Mouse (Mus musculus) natural killer cell, adult 2 months (primary cell): ENCODE data around the gene Slc25a5.

ENCODE experiments used
- DNase-seq, 2 experiments: peaks; one replicate each; pipeline ENCODE4 v3.0.0; 2022; ENCODE audit warnings: low spot score in 2 of 2

The Slc25a5 gene

DNA sequence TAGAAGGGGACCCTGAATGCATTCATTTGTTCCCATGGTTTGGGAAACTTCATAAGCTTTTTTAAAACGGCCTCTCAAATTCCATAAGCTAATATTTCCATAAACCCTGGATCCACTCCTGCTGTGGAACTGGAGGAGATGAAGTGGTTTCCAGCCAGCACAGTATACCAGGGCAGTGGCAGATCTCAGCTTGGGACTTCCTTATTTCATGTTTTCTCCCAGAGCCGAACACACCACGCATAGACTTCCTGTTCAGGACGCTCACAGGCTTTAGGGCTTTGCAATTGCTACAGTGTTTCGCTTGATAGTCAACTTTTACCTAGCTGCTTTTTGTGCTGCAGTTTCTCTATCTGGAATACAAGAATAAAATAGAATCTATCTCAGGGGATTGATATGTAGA lies 7.7 kb downstream of the Slc25a5 start:
- DNase-seq: peak in 1 of 2 experiments; percentile 1

DNA sequence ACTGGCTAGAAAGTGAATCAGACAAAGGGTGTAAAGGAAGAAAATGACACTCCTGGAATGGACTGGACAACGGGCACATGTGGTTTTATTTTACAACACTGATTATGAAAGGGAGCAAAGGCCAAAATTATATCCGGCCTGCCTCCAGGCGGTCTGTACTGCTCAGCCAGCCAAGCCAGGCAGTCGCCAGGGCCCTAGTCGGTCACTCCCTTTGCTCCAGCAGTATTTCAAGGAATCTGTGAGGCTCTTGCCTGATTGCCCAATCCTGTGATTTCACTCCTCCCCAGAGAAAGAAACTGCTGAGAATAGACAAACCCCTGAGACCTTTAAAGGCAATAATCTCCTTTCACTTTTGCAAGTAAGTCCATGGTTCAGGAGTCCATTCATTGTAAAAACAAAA lies 8.7 kb downstream of the Slc25a5 start:
- no peak for DNase-seq

DNA sequence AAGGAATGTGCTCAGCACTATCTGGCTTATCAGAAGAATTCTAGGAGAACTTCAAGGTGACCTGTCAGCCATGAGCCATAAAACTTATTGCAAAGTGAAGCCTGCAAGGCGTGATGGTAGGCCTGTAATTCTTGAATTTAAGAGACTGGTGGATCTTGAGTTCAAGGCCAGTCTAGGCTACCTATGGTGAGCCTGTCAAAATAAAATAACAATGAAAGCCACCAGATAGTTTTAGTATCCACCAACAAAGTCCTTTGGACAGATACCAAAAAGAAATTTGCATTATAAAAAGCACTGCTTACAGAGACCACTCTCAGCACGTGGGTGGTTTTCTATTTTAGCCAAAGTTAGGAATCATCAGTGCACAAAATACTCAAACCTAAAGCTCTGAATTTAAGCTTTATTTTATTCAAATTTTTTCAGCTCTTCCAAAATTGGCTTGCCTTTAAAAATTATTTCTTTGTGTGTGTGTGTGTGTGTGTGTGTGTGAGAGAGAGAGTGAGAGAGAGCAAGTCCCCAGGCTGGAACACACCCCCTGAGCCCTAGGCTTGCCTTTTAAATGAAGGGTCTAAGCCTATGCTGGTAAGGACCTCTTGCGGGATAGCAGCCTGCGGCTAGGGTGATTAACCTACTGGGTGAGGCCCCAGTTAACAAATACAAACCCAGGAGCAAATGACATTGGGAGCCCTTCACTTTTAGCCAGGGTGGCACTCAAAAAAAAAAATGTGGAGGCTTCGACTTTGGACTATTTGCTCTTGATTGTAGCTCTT lies 10.2 kb downstream of the Slc25a5 start:
- no peak for DNase-seq

DNA sequence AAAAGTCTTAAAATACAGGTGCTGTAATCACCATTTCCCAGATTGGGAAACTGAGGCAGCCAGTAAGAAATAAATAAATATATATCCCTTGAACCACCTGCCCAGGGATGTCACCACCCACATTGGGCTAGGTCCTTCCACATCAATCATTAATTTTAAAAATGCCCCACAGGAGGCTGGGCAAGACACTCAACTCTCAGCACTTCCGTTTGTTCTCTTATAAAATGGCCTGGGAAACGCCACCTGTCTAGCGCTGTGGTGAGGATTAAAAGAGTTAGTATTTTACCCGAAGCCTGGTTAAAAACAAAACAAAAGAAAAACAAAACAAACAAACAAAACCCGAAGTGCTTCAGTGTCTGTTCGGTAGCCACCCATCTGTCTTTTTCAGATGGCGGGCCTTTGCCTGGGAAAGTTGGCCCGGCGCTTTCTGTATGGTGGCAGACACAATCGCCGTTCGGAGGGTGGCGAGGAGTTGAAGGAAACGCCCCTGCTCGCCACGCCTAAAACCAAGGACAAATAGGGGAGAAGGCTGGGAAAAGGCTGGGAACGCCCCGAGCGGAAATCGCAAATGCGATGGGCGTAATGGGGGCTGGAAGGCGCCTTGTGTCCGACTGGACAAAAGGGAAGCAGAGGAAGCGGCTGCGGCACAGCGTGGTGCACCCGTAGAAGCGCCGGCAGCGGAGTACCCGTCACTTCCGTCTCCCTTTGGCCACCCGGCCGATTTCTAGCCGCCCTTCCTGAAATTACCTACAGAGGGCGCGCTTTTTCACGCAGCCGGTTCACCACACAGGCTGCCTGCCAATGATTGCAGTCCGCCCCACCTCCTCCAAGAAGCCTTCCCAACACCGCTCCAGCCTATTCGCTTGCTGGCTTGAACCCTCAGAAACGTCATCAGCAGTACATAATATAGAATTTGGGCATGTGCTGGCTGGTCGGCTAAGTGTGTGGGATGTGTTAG lies 12.2 kb downstream of the Slc25a5 start:
- DNase-seq: peak; percentile 86 to 88

DNA sequence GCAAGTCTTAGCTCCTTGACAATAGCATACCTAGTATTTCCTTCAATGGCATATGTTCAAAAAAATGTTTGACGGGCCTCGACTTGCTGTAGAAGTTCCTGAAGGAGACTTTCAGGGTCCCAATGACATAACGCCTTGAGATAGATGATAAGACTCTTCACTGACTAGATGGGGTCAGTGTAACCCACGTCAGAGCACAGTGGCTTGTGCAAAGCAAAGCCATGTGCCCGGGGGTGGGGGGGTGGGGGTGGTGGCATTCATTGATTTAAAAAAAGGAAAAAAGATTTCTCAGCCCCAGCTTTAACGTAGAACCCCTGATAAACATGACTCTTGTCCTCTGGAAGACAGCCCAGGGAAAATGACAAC lies 12.8 kb downstream of the Slc25a5 start:
- no peak for DNase-seq

DNA sequence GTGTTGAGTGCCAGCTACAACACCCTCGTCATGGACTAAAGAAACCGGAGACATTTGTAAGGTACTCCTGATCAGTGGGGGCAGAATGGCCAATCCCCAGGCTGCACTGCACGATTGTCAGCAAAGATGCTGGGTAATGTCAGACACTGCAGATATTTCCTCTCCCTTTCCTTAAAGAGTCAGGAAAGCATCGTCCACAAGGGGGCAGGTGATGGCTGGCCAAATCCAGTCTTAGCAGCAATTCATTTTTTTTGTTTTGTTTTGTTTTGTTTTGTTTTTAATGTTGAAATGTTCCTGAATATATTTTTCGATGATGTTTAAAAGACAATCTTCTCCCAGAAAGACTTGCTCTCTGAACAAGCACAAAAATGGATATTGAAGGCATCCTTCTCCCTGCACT lies 15.9 kb downstream of the Slc25a5 start:
- DNase-seq: peak in 1 of 2 experiments; percentile 15

DNA sequence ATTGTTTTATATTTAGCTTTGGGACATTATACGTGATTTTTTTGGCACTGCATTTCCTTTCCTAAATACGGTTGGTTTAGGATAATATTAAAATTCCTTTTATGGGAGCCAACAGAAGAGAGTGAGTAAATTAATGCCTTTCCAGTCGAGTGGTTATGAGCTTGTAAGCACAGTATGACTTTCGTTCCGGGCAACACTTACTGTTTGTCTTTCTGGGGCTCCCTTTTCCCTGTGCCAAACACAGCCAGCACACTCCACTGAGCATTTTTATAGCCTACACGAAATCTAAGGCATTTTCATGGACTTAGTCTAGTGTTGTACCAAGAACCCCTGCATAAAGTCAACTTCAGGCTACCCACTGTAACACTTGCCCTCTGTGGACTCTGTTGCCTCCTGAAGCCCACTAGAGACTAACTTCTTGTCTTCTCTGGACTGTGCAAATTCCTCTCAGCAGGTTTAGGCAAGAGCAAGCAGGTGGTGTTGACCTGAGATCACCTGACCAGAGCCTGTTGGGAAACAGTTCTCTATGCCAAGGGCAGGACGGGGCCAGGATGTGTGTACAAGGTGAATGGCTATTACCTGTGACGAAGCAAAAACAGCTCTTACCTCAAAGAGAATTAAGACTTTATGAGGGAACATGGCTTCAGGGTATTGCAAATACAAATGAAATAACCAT lies 18.8 kb downstream of the Slc25a5 start:
- DNase-seq: no peak

DNA sequence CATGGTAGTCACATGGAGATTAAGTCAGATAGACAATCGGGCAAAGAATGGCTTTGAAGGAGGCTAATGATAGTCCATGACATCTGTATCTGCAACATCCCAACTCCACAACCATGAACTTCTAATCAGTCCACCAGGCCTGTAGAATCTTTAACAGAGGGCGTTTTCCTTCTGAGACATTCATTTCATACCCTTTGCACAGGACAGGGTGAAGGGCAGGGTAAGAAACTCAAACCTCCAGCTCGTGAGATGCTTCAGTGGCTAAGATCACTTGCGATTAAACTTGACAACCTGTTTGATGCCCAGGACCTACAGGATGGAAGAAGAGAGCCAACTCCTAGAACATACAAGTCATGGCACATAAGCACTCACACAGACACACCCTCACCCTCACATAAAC lies 19.6 kb downstream of the Slc25a5 start:
- DNase-seq: no peak

DNA sequence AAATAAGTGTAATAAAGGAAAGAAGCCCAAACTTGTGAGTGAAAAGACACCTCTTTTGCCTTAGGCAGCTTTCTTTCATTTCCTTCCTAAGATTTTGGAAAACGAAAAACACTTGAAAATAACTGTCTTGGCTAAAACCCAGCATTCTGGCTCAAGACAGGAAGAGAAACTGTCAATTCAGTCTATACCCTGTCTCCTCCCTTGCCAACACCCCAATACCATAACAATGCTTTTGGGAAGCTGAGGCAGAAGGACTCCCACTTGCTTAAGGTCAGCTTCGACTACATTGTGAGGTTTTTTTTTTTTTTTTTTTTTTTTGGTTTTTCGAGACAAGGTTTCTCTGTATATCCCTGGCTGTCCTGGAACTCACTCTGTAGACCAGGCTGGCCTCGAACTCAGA lies 20.0 kb downstream of the Slc25a5 start:
- DNase-seq: no peak

DNA sequence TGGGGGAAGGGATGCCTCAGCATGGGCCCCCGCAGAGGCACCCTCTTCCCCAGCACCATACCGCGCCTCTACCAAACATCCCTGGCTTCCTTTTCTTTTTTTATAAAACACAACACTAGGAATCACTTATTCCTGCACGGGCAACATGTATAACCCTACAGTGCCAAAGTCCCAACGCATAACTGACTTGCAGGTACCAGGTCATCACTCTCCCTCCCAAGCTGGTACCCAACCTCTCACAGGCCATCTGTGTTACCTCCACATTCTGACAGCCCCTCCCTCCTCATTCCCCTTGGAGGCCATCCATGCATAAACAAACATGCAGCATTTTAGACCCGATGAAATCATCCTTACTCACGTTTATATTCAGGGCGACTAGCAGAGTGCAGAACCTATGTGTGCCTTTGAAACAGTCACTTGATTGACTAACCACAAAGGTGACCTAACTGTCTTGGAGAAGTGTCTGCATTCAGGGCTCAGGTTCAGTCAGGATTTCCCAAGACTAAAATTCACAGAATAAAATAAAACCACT lies 21.0 kb downstream of the Slc25a5 start:
- DNase-seq: no peak

DNA sequence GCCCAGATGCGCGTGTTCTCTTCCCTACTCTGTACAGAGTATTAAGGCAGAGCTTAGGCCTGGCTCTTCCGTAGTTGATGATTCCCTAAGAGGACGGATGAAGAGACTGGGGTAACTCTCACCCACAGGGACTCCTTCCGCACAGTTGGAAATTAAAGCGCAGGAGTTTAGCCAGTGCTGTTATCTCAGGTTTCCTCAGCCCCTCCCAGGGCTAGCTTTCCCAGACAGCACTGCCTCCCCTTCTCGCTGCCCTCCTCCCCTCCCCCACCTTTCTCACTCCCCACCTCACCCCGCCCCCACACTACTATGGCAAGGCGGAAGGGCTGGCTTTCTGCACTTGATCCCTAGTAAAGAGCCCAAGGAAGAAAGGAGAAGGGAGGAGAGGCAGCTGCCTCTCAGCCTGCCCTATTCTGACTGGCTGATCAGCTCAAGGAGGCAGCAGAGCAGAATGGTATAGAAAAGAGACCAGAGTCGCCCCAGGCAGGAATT lies 21.5 kb downstream of the Slc25a5 start:
- DNase-seq: no peak

DNA sequence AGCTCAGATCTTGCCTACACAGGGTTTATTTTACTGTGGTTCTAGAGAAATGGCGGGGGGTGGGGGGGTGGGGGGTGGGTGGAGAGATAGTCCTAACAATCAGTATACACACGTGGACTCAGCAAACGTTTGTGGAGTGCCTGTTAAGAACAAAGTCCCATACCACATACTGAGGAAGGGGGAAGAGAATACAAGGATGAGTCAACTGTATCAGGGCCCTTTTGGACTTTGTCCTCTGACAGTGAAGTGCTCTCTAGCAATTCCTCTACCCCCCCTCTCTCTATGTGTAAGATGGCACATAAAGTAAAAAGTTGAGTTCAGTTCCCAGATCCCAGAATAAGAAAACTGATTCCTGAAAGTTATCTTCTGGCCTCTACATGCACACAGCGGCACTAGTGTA lies 24.1 kb downstream of the Slc25a5 start:
- no peak for DNase-seq

DNA sequence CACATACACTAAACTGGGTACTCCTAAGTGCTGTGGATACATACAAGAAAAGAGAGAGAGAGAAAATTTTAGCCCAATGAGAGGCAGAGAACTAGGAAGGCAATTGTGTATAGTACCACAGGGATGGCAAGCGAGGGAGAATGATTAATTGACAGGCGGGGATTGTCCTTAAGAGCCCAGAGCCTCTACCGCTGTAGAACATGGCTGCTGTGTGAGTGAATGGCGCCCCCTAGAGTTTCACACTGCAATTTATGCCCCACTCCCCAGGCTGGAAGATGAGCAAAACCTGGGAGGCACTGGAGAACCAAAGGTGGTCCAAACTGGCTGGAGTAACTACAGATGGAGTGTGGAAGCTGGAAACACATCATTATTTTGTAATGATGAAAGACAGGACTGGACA lies 24.8 kb downstream of the Slc25a5 start:
- peak; percentile 20 to 39 for DNase-seq

DNA sequence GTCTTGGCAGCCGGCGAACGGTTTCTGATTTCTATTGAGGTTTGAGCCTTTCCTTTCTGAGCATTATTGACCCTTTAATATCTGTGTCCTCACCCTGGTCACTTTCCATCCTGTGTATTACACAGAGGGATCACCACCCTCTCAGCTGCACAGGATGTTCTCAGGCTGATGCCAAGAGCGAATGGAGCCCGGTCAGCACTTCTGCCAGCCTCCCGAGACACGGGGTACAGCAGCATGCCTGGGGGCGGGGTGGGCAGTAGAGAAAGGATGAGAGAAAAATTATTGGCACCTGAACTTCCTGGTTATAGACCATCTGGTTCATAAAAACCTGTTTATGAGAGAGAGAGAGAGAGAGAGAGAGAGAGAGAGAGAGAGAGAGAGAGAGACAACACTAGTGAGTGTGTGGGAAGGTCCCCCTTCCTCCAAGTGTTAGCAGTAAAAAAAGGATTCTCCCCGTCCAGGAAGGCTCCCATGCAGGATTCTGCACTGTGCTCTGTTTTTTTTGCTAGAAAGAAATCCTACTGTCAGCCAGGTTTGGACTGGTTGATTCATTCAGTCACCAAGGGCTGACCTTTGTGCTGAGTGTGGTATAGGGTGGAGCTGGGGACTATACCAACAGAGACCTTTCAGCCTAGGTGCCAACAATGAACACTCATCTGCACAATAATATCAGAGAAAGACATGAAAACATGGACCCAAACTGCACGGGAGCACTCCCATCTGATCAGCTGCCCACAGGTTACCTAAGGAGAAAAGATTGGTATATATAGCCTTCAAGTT lies 28.7 kb downstream of the Slc25a5 start:
- no peak for DNase-seq

DNA sequence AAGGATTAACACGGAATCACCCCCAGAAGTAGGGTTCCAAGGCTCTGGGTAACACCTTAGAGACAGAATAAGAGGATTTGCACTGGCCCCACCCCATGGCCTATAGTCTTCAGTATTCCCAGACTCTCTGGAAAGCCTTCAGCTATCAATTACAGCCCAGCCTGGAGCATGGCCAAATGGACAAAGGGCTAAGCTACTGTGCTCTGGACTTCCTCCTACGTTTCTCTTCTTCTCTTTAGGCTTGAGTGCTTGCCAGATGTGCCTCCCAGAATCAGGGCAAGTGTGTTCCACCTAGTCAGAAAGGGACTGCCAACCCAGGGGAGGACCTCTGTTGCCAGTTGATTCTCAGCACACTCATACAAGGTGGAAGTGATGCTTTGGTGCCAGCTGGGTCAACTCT lies 29.6 kb downstream of the Slc25a5 start:
- no peak for DNase-seq

DNA sequence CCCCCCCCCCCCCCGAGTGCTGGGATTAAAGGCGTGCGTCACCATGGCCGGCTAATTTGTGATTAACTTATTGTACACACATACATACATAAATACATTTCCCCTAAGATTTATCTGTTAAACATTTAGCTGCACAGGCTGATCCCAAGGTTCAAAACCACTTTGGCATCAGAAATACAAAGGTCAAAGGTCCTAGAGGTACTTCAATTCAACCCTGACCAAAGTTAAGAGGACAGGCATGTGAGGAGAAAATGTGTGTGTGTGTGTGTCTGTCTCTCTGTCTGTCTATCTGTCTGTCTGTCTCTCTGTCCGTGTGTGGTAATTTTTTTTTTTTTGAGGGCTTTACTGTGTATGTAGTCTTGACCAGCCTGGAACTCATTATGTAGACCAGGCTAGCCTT lies 31.4 kb downstream of the Slc25a5 start:
- DNase-seq: no peak

DNA sequence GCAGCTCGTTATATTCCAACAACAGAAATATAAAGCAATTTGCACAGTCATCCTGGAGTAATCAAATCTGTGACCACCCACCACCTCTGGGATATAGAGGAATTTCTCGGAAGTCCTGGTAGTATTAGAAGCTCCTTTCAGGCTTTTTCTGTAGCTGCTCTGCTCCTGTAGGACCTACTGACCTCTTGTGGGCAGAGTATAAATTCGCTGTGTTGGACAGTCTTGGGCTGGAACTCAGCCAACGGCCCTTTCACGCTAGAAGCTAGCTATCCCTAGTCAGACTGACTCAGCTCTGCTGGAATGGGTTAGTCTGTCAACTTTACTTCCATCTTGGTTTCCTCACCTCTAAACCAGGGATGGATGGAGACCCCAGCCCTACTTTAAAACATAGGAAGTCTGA lies 34.8 kb downstream of the Slc25a5 start:
- no peak for DNase-seq

DNA sequence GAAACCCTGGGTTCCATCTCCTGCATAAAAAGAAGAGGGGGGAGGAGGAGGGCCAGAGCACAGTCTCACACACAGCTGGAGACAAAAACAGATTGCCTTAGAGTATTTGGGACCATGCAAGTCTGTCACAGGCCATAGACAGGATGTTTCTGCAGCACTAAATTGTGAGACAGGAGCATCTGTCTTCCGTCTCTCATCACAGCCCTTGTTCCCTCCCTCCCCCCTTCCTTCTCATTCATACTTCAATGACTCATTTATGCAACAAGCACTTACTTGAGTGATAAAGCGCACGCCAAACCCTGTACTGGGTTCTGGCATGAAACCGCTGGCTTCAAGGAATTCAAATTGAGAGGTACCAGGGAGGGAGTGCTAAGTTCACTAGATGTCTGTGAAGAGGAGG lies 36.2 kb downstream of the Slc25a5 start:
- DNase-seq: no peak

DNA sequence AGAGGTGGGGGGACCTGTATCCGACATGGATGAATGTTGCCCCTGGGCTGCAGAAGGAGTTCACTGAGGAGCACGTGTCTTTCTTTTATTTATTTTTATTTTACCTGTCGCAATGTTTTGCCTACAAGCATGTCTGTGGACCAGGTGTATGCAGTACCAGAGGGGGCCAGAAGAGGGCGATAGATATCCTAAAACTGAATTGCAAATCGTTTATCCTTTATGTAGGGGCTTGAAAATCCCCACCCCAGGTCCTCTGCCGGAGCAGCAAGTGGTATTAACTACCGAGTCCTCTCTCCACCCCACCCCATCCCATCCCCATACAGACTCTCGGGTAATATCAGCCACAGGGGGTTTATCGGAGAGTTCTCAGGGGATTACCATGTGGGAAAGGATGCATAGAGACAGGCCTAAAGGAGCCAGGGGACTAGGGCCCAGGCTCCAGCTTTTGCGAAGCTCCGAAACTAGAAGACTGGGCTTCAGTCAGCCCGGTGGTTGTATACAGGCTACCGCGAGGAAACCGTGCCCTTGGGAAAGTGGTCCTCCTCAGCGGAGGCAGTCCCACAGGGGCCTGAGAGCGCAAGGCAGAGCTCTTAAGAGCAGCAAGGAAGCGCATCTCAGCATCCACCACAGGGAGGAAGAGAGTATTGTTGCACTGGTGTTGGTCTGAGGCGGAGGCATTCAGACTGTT lies 38.1 kb downstream of the Slc25a5 start:
- DNase-seq: peak; percentile 54 to 73

DNA sequence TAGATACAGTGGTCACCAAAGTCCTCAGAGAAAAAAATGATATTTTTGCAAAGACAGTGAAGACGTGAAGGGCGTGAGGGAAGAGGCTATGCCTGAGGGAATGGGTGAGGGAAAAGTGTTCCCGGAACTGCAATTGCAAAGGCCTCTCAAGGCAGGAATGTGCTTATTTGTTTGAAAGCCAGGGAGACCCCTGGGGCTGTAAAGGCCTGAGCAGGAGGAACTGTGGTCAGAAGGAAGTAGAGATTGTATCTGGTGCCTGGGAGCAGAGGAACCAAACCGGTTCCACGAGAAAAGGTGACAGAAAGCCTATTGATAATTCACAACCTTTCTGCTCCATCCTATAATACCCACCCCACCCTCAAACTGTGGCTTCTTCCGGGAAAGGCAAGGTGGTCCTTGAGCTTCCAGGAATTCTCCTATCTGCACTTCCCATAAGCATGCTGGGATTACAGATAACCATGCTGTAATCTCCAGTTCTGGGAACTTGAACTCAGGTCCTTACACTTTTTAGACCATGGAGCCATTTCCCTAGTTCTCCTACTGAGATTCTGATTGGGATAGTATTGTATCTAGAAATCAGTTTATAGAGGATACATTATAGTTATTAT lies 41.7 kb downstream of the Slc25a5 start:
- no peak for DNase-seq
